Mouse (Mus musculus) embryonic facial prominence, embryonic 10.5 days (tissue): ENCODE results near the gene Cdc25a. TPM values are rescaled to one million over a fixed set of nuclear protein-coding genes. Genes with fewer than 3 reads are reported as not detected.

Experiments used
- DNase-seq: peaks from one replicate; pipeline ENCODE4 v3.0.0-alpha.2; 2017; ENCODE audit warnings: low spot score
- H3K27ac ChIP-seq: fragments of 300-500 bp; sonication (generic); replicated peaks from 2 replicates; pipeline ENCODE4 v1.5.1; 2016; ENCODE audit warnings: mild to moderate bottlenecking
- H3K27me3 ChIP-seq: fragments of 300-500 bp; sonication (generic); replicated peaks from 2 replicates; pipeline ENCODE4 v1.6.1; 2016; ENCODE audit warnings: low read depth, mild to moderate bottlenecking; ENCODE audit not compliant: poor library complexity, severe bottlenecking
- H3K36me3 ChIP-seq: fragments of 300-500 bp; sonication (generic); replicated peaks from 2 replicates; pipeline ENCODE4 v1.6.1; 2016; ENCODE audit warnings: mild to moderate bottlenecking, moderate library complexity
- H3K4me1 ChIP-seq: fragments of 300-500 bp; sonication (generic); 2 replicates; pipeline ENCODE4 v1.6.1; 2016
- H3K4me3 ChIP-seq: fragments of 300-500 bp; sonication (generic); 2 replicates; pipeline ENCODE4 v1.5.1; 2016; ENCODE audit warnings: mild to moderate bottlenecking, moderate library complexity
- H3K9me3 ChIP-seq: fragments of 300-500 bp; sonication (generic); 2 replicates; pipeline ENCODE4 v1.6.1; 2016; ENCODE audit warnings: mild to moderate bottlenecking
- WGBS: fragments of 180-500 bp; shearing (Covaris S2); methylation state at CpG from one replicate; pipeline ENCODE4 v1.1.7; 2016; 5-methylcytosine and 5-hydroxymethylcytosine counted together
- polyA plus RNA-seq: library from polyadenylated mRNA; unstranded; fragments of >200 nt; fragmentation: Nextera tagmentation; extraction: Ambion mirVana; gene quantifications from 2 replicates; pipeline ENCODE4 v1.2.1, GENCODE M21; 2016

Gene Cdc25a
- 46.7 and 47.0 TPM in 2 replicates for polyA plus RNA-seq

GRCm38 (mm10) chr9:109874797-109875691 lies at the start of gene Cdc25a:
TSS of gene Cdc25a (plus strand) at chr9:109875579.
- 7% methylated on average over 33 of the region's 33 CpGs for WGBS
- DNase-seq: peak; percentile 98
- H3K36me3 ChIP-seq: peaks cover 28% of the 10 kb centered on the region
- peaks cover 24% of the 10 kb centered on the region for H3K4me1 ChIP-seq
- H3K27ac ChIP-seq: peak within 1 kb of the TSS; percentile 97
- H3K9me3 ChIP-seq: no peaks in the 10 kb centered on the region
- no peaks in the 10 kb centered on the region for H3K27me3 ChIP-seq
- peak within 1 kb of the TSS; percentile 99 for H3K4me3 ChIP-seq

GRCm38 (mm10) chr9:109825739-109826138 lies 49.6 kb upstream of the Cdc25a start:
- DNase-seq: no peak

GRCm38 (mm10) chr9:109826181-109826580 lies 49.2 kb upstream of the Cdc25a start:
- no peak overlapping the region for H3K4me3 ChIP-seq
- DNase-seq: no peak
- H3K4me1 ChIP-seq: no peaks in the 10 kb centered on the region
- no peaks in the 10 kb centered on the region for H3K27me3 ChIP-seq
- 75% methylated on average over 5 of the region's 5 CpGs for WGBS
- H3K9me3 ChIP-seq: no peaks in the 10 kb centered on the region
- no peak overlapping the region for H3K27ac ChIP-seq
- H3K36me3 ChIP-seq: peaks cover 22% of the 10 kb centered on the region

More at GRCm38 (mm10) chr9:109825739-109826138, 49.6 kb upstream of the Cdc25a start:
- H3K27me3 ChIP-seq: no peaks in the 10 kb centered on the region
- H3K4me3 ChIP-seq: no peak overlapping the region
- no peak overlapping the region for H3K27ac ChIP-seq
- 71% methylated on average over 4 of the region's 4 CpGs for WGBS
- no peaks in the 10 kb centered on the region for H3K9me3 ChIP-seq
- no peaks in the 10 kb centered on the region for H3K4me1 ChIP-seq
- peaks cover 18% of the 10 kb centered on the region for H3K36me3 ChIP-seq

GRCm38 (mm10) chr9:109832391-109833087 lies 42.8 kb upstream of the Cdc25a start, which contains the start of gene Nme6:
TSS of gene Nme6 (plus strand) at chr9:109832749.
- WGBS: under 1% methylated on average over 32 of the region's 32 CpGs
- Histone ChIP-seq H3K4me1 (peaks cover 13% of the 10 kb centered on the region), H3K9me3 (no peaks in the 10 kb centered on the region), H3K27ac (peak within 1 kb of the TSS; percentile 91), H3K27me3 (no peaks in the 10 kb centered on the region), H3K4me3 (peak within 1 kb of the TSS; percentile 78), H3K36me3 (peaks cover 46% of the 10 kb centered on the region)
- DNase-seq: peak; percentile 93

- WGBS: 14% methylated on average over 6 of the region's 6 CpGs
- peaks cover 51% of the 10 kb centered on the region for H3K36me3 ChIP-seq
- H3K27ac ChIP-seq: peak overlapping the region; percentile 91
- H3K9me3 ChIP-seq: no peaks in the 10 kb centered on the region
- H3K27me3 ChIP-seq: no peaks in the 10 kb centered on the region
- no peak for DNase-seq
- peak overlapping the region; percentile 78 for H3K4me3 ChIP-seq
- peaks cover 13% of the 10 kb centered on the region for H3K4me1 ChIP-seq
These were observed 42.3 kb upstream of the Cdc25a start for GRCm38 (mm10) chr9:109833088-109833412.

- Histone ChIP-seq H3K27me3 (no peaks in the 10 kb centered on the region), H3K27ac (no peak within 1 kb of the TSS), H3K4me3 (no peak within 1 kb of the TSS), H3K4me1 (no peaks in the 10 kb centered on the region), H3K36me3 (peaks cover 14% of the 10 kb centered on the region), H3K9me3 (no peaks in the 10 kb centered on the region)
- WGBS: 83% methylated on average over 6 of the region's 6 CpGs
- no peak for DNase-seq
These were observed 26.0 kb upstream of the Cdc25a start, which contains the start of gene Camp for GRCm38 (mm10) chr9:109849312-109849758. TSS of gene Camp (minus strand) at chr9:109849617.

- Histone ChIP-seq H3K9me3 (no peaks in the 10 kb centered on the region), H3K36me3 (peaks cover 9% of the 10 kb centered on the region; the same call in 1 of the 2 replicates), H3K4me1 (no peaks in the 10 kb centered on the region), H3K27ac (no peak overlapping the region), H3K27me3 (no peaks in the 10 kb centered on the region), H3K4me3 (no peak overlapping the region)
- no peak for DNase-seq
- 89% methylated on average over 5 of the region's 5 CpGs for WGBS
These were observed 25.3 kb upstream of the Cdc25a start for GRCm38 (mm10) chr9:109850099-109850498.

- no peak for DNase-seq
- Histone ChIP-seq H3K4me3 (no peak overlapping the region), H3K27ac (no peak overlapping the region), H3K9me3 (no peaks in the 10 kb centered on the region), H3K36me3 (no peaks in the 10 kb centered on the region), H3K27me3 (no peaks in the 10 kb centered on the region), H3K4me1 (no peaks in the 10 kb centered on the region)
- WGBS: 83% methylated on average over 2 of the region's 2 CpGs
These were observed 21.0 kb upstream of the Cdc25a start for GRCm38 (mm10) chr9:109854341-109854740.

GRCm38 (mm10) chr9:109855947-109856346 lies 19.4 kb upstream of the Cdc25a start:
- no peaks in the 10 kb centered on the region for H3K27me3 ChIP-seq
- H3K36me3 ChIP-seq: no peaks in the 10 kb centered on the region
- H3K27ac ChIP-seq: no peak overlapping the region
- H3K4me3 ChIP-seq: no peak overlapping the region
- no peaks in the 10 kb centered on the region for H3K4me1 ChIP-seq
- no peak for DNase-seq
- H3K9me3 ChIP-seq: no peaks in the 10 kb centered on the region
- 77% methylated on average over 6 of the region's 6 CpGs for WGBS

GRCm38 (mm10) chr9:109862397-109863044 lies 12.9 kb upstream of the Cdc25a start:
- no peak overlapping the region for H3K27ac ChIP-seq
- H3K9me3 ChIP-seq: no peaks in the 10 kb centered on the region
- H3K27me3 ChIP-seq: no peaks in the 10 kb centered on the region; the same call in 1 of the 2 replicates
- DNase-seq: peak; percentile 89
- H3K4me3 ChIP-seq: peak overlapping the region; percentile 28; the same call in 1 of the 2 replicates
- peaks cover 6% of the 10 kb centered on the region; the same call in 1 of the 2 replicates for H3K4me1 ChIP-seq
- no peaks in the 10 kb centered on the region for H3K36me3 ChIP-seq
- WGBS: 24% methylated on average over 20 of the region's 20 CpGs

- 70% methylated on average over 3 of the region's 3 CpGs for WGBS
- DNase-seq: no peak
- no peaks in the 10 kb centered on the region for H3K36me3 ChIP-seq
- peaks cover 6% of the 10 kb centered on the region; the same call in 1 of the 2 replicates for H3K4me1 ChIP-seq
- H3K4me3 ChIP-seq: no peak overlapping the region
- H3K9me3 ChIP-seq: no peaks in the 10 kb centered on the region
- no peak overlapping the region for H3K27ac ChIP-seq
- no peaks in the 10 kb centered on the region; the same call in 1 of the 2 replicates for H3K27me3 ChIP-seq
These were observed 12.3 kb upstream of the Cdc25a start for GRCm38 (mm10) chr9:109863085-109863484.

- Histone ChIP-seq H3K4me1 (peaks cover 13% of the 10 kb centered on the region), H3K9me3 (no peaks in the 10 kb centered on the region)
- WGBS: 67% methylated on average over 2 of the region's 2 CpGs
These were observed 9.2 kb upstream of the Cdc25a start for GRCm38 (mm10) chr9:109866218-109866617.

More at GRCm38 (mm10) chr9:109866218-109866617, 9.2 kb upstream of the Cdc25a start:
- Histone ChIP-seq H3K27ac (no peak overlapping the region), H3K27me3 (no peaks in the 10 kb centered on the region; the same call in 1 of the 2 replicates), H3K36me3 (no peaks in the 10 kb centered on the region), H3K4me3 (no peak overlapping the region)
- DNase-seq: no peak
